Comparison of ENCODE assay signal across 9 mouse cellular contexts in genomic region chr7:84749434-84750301, GRCm38 (mm10). TPM values are rescaled to one million over a fixed set of nuclear protein-coding genes. Genes with fewer than 3 reads are reported as not detected.
DNase-seq lines count a peak whose midpoint lies in the region; ATAC-seq and TF ChIP-seq lines count a peak whose summit lies in the region.
"Had no signal": no experiment of that assay in that cellular context is flagged by ENCODE, and none has a peak within 500 bp of the region (broad histone marks: within the 10 kb centered on the region; RNA-seq: fewer than 3 reads in every experiment).

No protein-coding gene starts in this region.

- peak overlapping the region; percentile 58 for H3K9ac ChIP-seq in limb, embryonic 13.5 days
- peak overlapping the region; percentile 59 for H3K9ac ChIP-seq in midbrain, embryonic 16.5 days (ENCODE audit: low read depth, low read length)
- H3K9ac ChIP-seq in stomach, embryonic 15.5 days = no peak overlapping the region

- H3K4me2 ChIP-seq in limb, embryonic 13.5 days (replicated peaks) = peak overlapping the region; percentile 69
- H3K4me2 ChIP-seq in midbrain, embryonic 16.5 days (ENCODE audit: low read length) = peak overlapping the region; percentile 64
- peak overlapping the region; percentile 72 for H3K4me2 ChIP-seq in stomach, embryonic 15.5 days

- H3K27ac ChIP-seq in embryonic fibroblast, embryonic 13.5 days (ENCODE audit: insufficient read depth, low read length) = no peak overlapping the region
- no peak overlapping the region for H3K27ac ChIP-seq in limb, embryonic 13.5 days
- H3K27ac ChIP-seq in midbrain, embryonic 16.5 days (ENCODE audit: low read length) = no peak overlapping the region; the same call in 1 of the 2 replicates
- no peak overlapping the region for H3K27ac ChIP-seq in stomach, embryonic 15.5 days
- H3K27ac ChIP-seq: macrophage had no signal

- no peaks in the 10 kb centered on the region for H3K4me1 ChIP-seq in embryonic fibroblast, embryonic 13.5 days (ENCODE audit: control insufficient read depth, insufficient read depth, low read length)
- H3K4me1 ChIP-seq in limb, embryonic 13.5 days = peaks cover 8% of the 10 kb centered on the region; the same call in 1 of the 2 replicates
- peaks cover 5% of the 10 kb centered on the region; the same call in 1 of the 2 replicates for H3K4me1 ChIP-seq in midbrain, embryonic 16.5 days (ENCODE audit: control insufficient read depth, insufficient read depth, low read length)
- 0 out of 2 replicates have a peak, but pooled peaks cover 7% of the 10 kb centered on the region for H3K4me1 ChIP-seq in stomach, embryonic 15.5 days

- no peak for TF ChIP-seq CTCF in embryonic fibroblast, embryonic 13.5 days (IDR thresholded peaks at IDR 0.05; ENCODE audit: borderline replicate concordance, insufficient read depth, low read length)

- H3K36me3 ChIP-seq in limb, embryonic 13.5 days = no peaks in the 10 kb centered on the region
- no peaks in the 10 kb centered on the region for H3K36me3 ChIP-seq in midbrain, embryonic 16.5 days (ENCODE audit: control insufficient read depth, insufficient read depth, low read length)
- no peaks in the 10 kb centered on the region for H3K36me3 ChIP-seq in stomach, embryonic 15.5 days

- peak; percentile 41 for DNase-seq in CD4-positive helper T cell, adult 2 months (ENCODE audit: low read depth, low spot score)
- DNase-seq in brain, adult 2 months (ENCODE audit: low read depth, low spot score) = peak; percentile 94
- peak; percentile 26 to 35 for DNase-seq in heart, adult 9 months (ENCODE audit: low spot score in 2 of 2)
- DNase-seq in kidney, adult 9 months = peak; percentile 79

- H3K27me3 ChIP-seq in limb, embryonic 13.5 days = no peaks in the 10 kb centered on the region
- H3K27me3 ChIP-seq in midbrain, embryonic 16.5 days (ENCODE audit: control insufficient read depth, insufficient read depth, low read depth, low read length) = no peaks in the 10 kb centered on the region
- no peaks in the 10 kb centered on the region for H3K27me3 ChIP-seq in stomach, embryonic 15.5 days (replicated peaks)

- peak; percentile 72 for ATAC-seq in limb, embryonic 13.5 days (ENCODE audit: low FRiP score, low read depth)
- ATAC-seq in midbrain, embryonic 16.5 days = peak; percentile 92
- peak; percentile 31; the same call in 1 of the 2 replicates for ATAC-seq in stomach, embryonic 15.5 days (ENCODE audit: insufficient read depth, low FRiP score, low read depth)

- H3K9me3 ChIP-seq in limb, embryonic 13.5 days = no peaks in the 10 kb centered on the region
- no peaks in the 10 kb centered on the region for H3K9me3 ChIP-seq in midbrain, embryonic 16.5 days (replicated peaks; ENCODE audit: control insufficient read depth, low read length, poor library complexity, severe bottlenecking)
- H3K9me3 ChIP-seq in stomach, embryonic 15.5 days = no peaks in the 10 kb centered on the region

- TF ChIP-seq POLR2A in embryonic fibroblast, embryonic 13.5 days (IDR thresholded peaks at IDR 0.05; ENCODE audit: low read depth, low read length) = no peak

- H3K4me3 ChIP-seq in embryonic fibroblast, embryonic 13.5 days (ENCODE audit: insufficient read depth, low read length) = peak overlapping the region; percentile 74
- H3K4me3 ChIP-seq in limb, embryonic 13.5 days = peak overlapping the region; percentile 46
- H3K4me3 ChIP-seq in midbrain, embryonic 16.5 days (ENCODE audit: low read depth, low read length) = peak overlapping the region; percentile 43
- H3K4me3 ChIP-seq in stomach, embryonic 15.5 days (replicated peaks) = peak overlapping the region; percentile 45

- 4% methylated on average over 21 of the region's 21 CpGs for WGBS in limb, embryonic 13.5 days
- WGBS in midbrain, embryonic 16.5 days = 2% methylated on average over 21 of the region's 21 CpGs
- 2% methylated on average over 21 of the region's 21 CpGs for WGBS in stomach, embryonic 15.5 days

RNA-seq across cellular contexts. Expression of gene Zfand6, which starts 59.9 kb away (rescaled TPM):
- polyA plus RNA-seq in embryonic fibroblast, embryonic 13.5 days (2011; ENCODE audit: insufficient read length, low read depth, missing spikeins) = 99.8 and 123 TPM in 2 replicates
- polyA plus RNA-seq in limb, embryonic 13.5 days (2015; fragmentation: Nextera tagmentation; extraction: Ambion mirVana) = 180 and 184 TPM in 2 replicates
- polyA plus RNA-seq in midbrain, embryonic 16.5 days (2015; fragmentation: Nextera tagmentation; extraction: Ambion mirVana) = 169 and 179 TPM in 2 replicates
- polyA plus RNA-seq in stomach, embryonic 15.5 days (2015; fragmentation: Nextera tagmentation; extraction: Ambion mirVana) = 177 and 188 TPM in 2 replicates

Comparison
In these comparisons a context has a peak if more than half of its experiments do, and no peak if none do; other contexts are left out.
1. DNase-seq: peak in every context shown above with its lines; median percentile 94 in brain, adult 2 months; 79 in kidney, adult 9 months; 41 in CD4-positive helper T cell, adult 2 months; 30 in heart, adult 9 months.
2. ATAC-seq: peak in every context shown above with its lines; median percentile 92 in midbrain, embryonic 16.5 days; 72 in limb, embryonic 13.5 days; 31 in stomach, embryonic 15.5 days.